Mouse (Mus musculus): ENCODE results near the gene Il20.

DNA sequence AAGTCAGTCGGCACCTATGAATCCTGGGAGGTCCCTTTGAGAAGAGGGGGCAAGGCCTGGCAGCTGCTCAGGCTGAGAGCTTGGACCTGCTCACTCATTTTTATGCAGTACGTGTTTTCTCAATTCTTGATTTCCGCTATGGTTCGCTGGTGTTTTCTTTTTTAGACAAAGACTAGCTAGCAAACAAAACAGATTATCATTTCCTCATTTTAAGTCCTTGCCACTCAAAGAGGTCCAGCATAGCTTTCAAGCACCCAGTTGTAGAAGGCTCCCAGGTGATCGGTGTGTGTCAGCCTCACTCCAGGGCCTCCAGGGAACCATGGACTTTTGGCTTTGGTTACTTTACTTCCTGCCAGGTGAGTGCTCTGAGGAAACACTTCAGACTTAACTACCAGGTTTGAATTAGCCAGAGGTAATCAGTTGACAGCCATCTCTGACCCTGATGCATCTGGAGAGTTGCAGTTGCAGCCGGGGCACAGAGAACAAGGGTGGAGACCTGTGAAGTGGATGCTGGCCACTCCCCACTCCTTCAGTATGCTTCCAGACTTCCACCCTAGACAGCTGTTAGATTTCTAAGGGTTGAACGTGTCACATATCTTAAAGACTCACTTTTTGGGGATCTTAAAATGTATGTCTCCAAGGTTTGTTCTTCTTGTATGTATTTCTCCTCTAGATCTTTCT lies 45.6 kb downstream of the Il20 start, which contains the start of gene Fcmr:
- TF ChIP-seq CTCF (IDR thresholded peaks at IDR 0.05; ENCODE audit: borderline replicate concordance, control insufficient read depth, extremely low read depth, insufficient read depth, low read length, poor library complexity) (no peak), POLR2A (IDR thresholded peaks at IDR 0.05; ENCODE audit: control insufficient read depth, extremely low read depth, insufficient read depth, low read length, poor library complexity) (no peak)

Measured in thymus, adult 2 months (tissue).